Mouse (Mus musculus): ENCODE results near the gene Zmiz1.
A peak's percentile ranks its signal among the peaks of the same experiment; 100 is the strongest.

DNA sequence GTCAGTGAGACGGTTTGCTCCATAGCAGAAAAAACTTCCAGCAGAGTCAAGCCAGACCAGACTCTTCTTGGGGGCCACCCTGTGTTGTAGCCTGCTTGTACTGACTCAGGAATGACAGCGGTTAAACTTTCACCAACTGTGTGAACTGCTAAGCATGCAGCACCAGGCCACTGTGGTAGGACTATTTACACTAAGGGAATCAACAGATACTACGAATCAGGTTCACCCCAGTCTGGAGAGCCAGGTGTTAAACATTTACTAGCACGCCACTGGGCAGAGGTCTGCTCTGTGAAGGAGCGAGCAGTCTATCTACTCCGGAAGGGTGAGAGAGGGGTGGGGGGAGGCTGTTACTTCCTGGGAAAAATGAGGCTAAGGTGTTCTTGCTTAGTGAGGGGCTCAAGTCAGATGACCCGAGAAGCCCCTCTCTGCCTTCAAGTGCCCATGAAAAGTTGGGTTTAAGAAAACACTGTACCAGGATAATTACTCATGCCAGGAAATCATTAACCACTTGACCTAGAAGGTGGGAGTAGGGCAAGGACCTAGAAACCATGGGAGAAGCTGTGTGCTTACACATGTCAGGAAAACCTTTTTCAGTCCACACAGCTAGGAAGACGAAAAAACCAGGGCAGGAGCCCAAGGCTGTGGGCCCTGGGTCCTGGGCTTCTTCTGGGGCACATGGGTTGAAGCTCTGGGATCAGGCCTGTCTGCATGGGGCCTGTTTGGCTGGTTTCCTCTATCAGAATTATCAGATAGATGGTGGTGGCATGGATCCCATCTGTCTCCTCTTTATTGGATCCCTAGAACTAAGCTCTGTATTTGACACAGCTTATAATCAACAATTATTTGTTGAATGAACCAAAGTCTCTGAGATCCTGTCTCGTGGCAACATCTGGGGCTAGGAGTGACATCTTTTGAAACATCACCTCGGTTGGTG is 7.0 kb upstream of the Zmiz1 start:
- TF ChIP-seq CTCF (IDR thresholded peaks at IDR 0.05; ENCODE audit: low read depth), result no peak
- TF ChIP-seq EP300 (IDR thresholded peaks at IDR 0.05; ENCODE audit: low read depth), result peak; percentile 9; the same call in 1 of the 2 replicates
